Mouse (Mus musculus) stomach, postnatal 0 days (tissue): Measurements from ENCODE around the gene Hist4h4.

Experiments
- CTCF ChIP-seq: IDR thresholded peaks from 2 replicates; pipeline ENCODE4 v1.5.1; 2016; ENCODE audit warnings: antibody characterized with exemption, low read depth, mild to moderate bottlenecking, moderate library complexity
- EP300 ChIP-seq: optimal IDR thresholded peaks from 2 replicates; pipeline ENCODE3; 2016; ENCODE audit warnings: antibody characterized with exemption

GRCm38 (mm10) chr6:136816826-136817225, 12.6 kb upstream of the Hist4h4 start:
- TF ChIP-seq CTCF (no peak), EP300 (no peak)
